Mouse (Mus musculus) megakaryocyte, embryonic 14.5 days (primary cell): Measurements from ENCODE around the gene Gm10337.

Source experiments
- FLI1 ChIP-seq: IDR thresholded peaks from 2 replicates; pipeline ENCODE4 v1.6.1; 2012; ENCODE audit warnings: low read length, inconsistent platforms, mixed read lengths
- GATA1 ChIP-seq: IDR thresholded peaks from 3 replicates; pipeline ENCODE4 v1.6.1; 2012; ENCODE audit warnings: mixed read lengths, low read length, inconsistent platforms, borderline replicate concordance

DNA sequence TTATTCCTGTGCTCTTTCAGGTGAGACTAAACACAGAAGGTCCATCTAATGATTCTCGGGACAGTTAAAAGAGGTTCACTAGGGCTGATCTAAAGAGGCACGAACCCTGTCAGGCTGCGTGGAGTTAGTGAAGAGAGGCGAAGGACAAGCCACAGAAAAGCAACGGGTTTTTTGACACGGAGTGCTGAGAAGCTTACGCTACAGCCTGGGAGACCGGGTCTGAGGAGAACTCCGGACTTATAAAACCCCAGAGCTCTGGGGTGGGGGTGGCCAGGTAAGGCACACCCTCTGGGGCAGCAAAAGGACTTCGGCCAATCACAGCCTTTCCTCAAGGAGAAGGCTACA is 14.1 kb downstream of the Gm10337 start:
- TF ChIP-seq GATA1 (no peak), FLI1 (no peak)
